Mouse (Mus musculus): ENCODE measurements at regions not wholly inside any gene's neighbourhood (a gene's known extent, or its start where the extent isn't known, plus 50 kb on each side); places are given as distances from the start of the nearest gene placed in this dataset.

GRCm38 (mm10) chr13:107822198-107822597, 222.0 kb upstream of the Smim15 start:
- TF ChIP-seq CTCF (IDR thresholded peaks at IDR 0.05; ENCODE audit: extremely low read depth, insufficient read depth, low read length) = no peak
- TF ChIP-seq POLR2A (IDR thresholded peaks at IDR 0.05; ENCODE audit: extremely low read depth, insufficient read depth, low read length) = no peak

Measured in cortical plate, adult 2 months (tissue).